Comparison of ENCODE assay signal across 8 mouse cellular contexts in the genomic region with DNA sequence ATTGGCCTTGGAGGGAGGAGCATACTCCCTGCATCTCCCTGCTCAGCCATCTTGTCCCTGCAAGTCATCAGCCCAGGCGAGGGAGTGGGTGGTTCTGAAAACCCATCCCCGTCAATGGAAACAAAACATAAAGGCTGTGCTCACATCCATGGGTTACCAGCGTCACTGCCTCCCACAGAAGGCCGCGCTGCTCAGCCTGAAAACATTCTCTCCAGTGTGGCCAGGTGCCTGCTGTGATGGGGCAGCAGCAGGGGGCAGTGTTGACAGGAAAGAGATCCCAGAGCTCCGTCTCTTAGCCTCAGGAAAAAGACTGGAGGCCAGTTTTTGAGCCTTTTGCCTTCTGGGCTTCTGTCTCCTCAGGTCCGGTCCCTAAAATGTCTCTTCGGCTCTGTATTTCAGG.
DNase-seq lines count a peak whose midpoint lies in the region; ATAC-seq and TF ChIP-seq lines count a peak whose summit lies in the region.

No protein-coding gene starts in this region.

- peak; percentile 75 for DNase-seq in MN1 (ENCODE audit: low spot score)
- peak; percentile 64 to 77 for DNase-seq in cerebellum, postnatal 10 days
- peak; percentile 85 for DNase-seq in gastrocnemius, adult 2 months
- DNase-seq in left cerebral cortex, adult 11 months (ENCODE audit: low spot score): peak; percentile 62
- peak; percentile 90 for DNase-seq in lung, postnatal 36 days
- peak; percentile 59 for DNase-seq in right cerebral cortex, postnatal 25 days
- peak; percentile 63 for DNase-seq in urinary bladder, postnatal 25 days (ENCODE audit: low spot score)

- no peak overlapping the region for H3K9ac ChIP-seq in hindbrain, embryonic 16.5 days (ENCODE audit: low read depth, low read length)

- H3K4me3 ChIP-seq in gastrocnemius, adult 2 months: no peak overlapping the region
- no peak overlapping the region for H3K4me3 ChIP-seq in hindbrain, embryonic 16.5 days (ENCODE audit: low read length)

- peaks cover 85% of the 10 kb centered on the region for H3K4me1 ChIP-seq in hindbrain, embryonic 16.5 days (ENCODE audit: control insufficient read depth, insufficient read depth, low read depth, low read length)

- peak; percentile 97; the same call in 1 of the 2 replicates for TF ChIP-seq CTCF in gastrocnemius, adult 2 months (IDR thresholded peaks at IDR 0.05)

- intact Hi-C loops in gastrocnemius, adult 2 months (cut with DNase I): loop anchor here (2.0 to 5.0 kb wide), 6 partner anchors 41 to 301 kb away; a partner anchor contains a TSS

- peak overlapping the region; percentile 86 for H3K27ac ChIP-seq in gastrocnemius, adult 2 months
- H3K27ac ChIP-seq in hindbrain, embryonic 16.5 days (ENCODE audit: low read depth, low read length): peak overlapping the region; percentile 67

- no peaks in the 10 kb centered on the region for H3K36me3 ChIP-seq in hindbrain, embryonic 16.5 days (ENCODE audit: control insufficient read depth, insufficient read depth, low read length)

- H3K9me3 ChIP-seq in hindbrain, embryonic 16.5 days (ENCODE audit: control insufficient read depth, low read length): no peaks in the 10 kb centered on the region

- H3K4me2 ChIP-seq in hindbrain, embryonic 16.5 days (ENCODE audit: low read length): no peak overlapping the region

- ATAC-seq in hindbrain, embryonic 16.5 days: no peak; the same call in 1 of the 2 replicates

- no peaks in the 10 kb centered on the region for H3K27me3 ChIP-seq in hindbrain, embryonic 16.5 days (replicated peaks; ENCODE audit: control insufficient read depth, insufficient read depth, low read length)

- 30% methylated on average over 8 of the region's 8 CpGs for WGBS in hindbrain, embryonic 16.5 days
